Mouse (Mus musculus) c-Kit-positive CD71-negative TER-119-negative erythroid progenitor cells, embryonic 14.5 days (primary cell): ENCODE results near the gene Leng1.

Source experiments
- DNase-seq: peaks from one replicate; pipeline ENCODE4 v3.0.0-alpha.2; 2013; ENCODE audit warnings: low read depth

Leng1 gene

DNA sequence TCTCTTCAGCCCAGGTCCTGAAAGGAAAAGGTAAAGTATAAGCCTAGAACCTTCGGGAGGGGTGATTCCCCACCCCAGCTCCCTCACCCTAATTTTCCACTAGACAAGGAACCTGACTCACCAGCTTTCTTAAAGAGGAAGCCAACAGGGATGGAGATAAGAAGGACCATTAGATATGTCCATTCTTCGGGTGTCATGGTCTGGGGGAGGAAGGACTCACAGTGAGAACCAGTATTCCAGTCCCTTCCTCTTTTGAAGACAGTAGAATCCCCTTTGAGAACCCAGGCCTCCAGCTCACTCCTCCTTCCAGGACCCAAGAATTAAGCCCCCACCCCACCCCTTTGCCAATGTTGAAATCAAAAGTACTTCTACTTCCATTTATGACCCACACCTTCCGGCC is 26.3 kb upstream of the Leng1 start:
- DNase-seq, result no peak

DNA sequence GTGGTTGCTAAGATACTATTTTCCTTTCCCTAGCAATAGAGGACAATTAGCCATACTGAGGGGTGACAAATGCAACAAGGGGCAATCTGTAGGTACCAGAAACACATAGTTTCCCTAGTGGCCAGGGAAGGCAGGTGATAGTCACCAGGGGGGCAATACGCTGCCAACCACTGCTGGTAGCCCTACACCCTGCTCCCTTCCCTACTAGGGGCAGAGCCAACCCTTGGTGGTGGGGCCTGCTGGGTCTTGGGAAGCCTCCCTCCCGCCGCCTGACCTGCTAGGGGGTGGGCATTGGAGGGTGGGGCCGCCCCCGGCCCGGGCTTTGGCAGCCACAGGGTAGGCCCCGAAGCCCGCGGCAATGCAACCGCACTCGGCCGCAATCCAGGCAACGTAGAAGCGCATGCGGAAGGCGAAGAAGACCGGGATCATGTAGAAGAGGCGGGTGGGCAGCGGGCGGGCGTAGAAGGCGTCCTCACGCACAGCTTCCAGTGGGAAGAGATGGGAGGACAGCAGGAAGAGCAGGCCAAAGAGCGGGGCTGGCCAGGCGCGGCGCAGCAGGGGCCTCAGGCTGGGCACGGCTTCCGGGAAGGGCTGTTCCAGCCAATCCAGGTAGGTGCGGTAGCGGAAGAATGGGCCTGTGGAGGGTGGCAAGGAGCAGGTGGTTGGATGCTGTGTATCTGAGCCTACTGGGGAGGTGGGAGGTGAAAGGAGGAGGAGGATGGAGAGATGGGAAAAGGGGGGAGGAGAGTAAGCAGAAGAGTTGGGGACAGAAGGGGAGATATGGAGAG is 20.0 kb upstream of the Leng1 start:
- no peak for DNase-seq

DNA sequence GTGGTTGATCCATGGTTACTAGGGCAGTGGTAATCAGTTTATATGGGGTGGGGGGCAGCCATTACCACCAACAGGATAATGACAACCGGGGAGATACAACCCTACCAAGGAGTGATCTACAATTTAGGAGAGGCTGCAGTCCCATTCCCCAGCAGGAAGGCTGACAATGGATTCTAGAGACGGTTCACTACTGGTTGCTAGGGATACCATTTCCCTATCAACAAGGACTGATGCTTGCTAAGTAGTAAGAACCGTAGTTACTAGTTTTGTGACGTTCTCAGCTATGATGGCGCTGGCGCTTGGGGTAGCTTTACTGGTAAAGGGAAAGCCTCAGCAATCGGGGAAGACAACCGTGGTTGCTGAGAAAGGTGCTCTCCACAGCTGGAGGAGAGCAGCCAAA is 19.1 kb upstream of the Leng1 start:
- DNase-seq, result no peak

DNA sequence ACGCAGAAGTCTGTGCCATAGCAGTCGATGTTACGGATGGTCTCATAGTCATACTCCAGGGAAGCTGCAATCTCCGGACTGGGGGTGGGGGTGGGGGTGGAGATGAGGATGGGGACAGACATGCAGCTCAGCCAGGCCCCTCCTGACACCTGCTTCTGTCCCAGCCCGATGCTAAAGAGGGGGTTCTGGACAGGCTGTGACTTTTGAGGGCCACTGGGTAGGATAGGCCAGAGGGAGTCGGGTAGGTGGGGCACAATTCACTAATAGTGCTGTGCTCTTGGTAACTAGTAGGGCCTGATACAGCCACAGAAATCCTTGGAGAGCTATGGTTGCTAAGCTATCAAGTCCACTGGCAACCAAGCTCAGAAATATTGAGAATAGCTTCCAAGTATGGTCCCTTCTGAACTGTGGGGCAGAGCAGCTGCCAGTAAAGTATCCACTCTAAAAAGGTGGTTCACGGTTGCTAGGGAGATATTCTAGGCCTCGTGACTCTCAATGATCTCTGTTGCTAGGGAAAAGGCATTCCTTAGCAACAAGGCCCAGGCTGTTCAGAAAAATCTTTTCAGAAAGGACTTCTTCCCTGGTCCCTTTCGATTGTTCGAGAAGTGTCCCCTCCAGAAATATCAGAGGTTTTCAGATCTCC is 18.4 kb upstream of the Leng1 start:
- DNase-seq, result no peak

DNA sequence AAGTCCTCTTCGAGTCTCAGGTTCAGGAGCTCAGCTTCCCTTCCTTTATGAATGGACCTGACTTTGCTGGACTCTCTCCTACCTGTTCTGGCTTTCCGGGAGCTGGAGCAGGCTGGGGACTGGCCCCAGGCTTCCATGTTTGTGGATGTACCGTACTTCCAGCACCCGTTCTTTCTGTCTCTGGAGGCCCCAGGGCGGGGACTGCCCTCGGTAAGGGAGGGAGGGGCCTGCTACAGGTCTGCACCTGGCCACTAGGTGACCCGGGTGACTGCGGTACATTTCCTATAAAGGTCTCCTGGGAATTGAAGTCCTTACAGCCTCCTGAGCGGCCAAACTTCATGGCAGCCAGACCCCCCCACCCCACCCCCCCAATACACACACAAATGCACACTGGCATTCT is 11.7 kb upstream of the Leng1 start, which contains the start of gene Tmc4:
Gene Tmc4, minus strand, starts transcription at position 212 of the 400 bp plus-strand sequence.
- no peak for DNase-seq

DNA sequence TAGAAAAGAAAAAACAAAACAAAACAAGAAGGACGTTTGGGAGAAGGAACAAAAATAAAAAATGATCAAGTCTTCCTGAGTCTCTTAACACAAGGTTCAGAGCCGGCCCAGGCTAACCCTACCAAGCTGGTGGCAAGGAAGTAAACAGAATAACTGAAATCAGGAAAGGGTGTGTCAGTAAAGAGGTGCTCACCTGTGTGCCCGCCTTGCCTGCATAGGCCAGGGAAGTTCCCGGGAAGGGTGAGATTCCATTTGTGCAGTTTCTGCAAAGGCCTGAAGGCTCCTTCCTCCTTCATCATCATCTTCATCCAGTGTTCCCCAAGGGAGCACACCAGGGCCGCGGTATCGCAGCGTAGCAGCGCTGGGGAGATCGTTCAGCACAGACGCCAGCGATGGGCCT is 10.7 kb upstream of the Leng1 start:
- DNase-seq, result no peak

DNA sequence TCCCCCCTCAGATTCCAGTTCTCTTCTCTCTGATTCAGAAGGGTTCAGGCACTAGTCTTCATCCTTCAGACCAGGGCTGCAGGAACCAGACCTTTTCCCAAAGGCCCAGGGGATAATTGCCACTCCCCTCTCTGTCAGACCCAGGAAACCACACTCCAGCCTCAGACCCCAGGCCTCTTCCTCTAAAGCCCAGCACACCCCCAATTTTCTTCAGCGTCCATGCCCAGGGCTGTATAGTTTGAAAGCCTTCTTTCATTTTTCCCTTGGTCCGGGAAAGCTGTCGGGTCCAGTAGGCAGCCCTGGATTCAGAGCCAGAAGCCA is 9.5 kb upstream of the Leng1 start:
- no peak for DNase-seq

DNA sequence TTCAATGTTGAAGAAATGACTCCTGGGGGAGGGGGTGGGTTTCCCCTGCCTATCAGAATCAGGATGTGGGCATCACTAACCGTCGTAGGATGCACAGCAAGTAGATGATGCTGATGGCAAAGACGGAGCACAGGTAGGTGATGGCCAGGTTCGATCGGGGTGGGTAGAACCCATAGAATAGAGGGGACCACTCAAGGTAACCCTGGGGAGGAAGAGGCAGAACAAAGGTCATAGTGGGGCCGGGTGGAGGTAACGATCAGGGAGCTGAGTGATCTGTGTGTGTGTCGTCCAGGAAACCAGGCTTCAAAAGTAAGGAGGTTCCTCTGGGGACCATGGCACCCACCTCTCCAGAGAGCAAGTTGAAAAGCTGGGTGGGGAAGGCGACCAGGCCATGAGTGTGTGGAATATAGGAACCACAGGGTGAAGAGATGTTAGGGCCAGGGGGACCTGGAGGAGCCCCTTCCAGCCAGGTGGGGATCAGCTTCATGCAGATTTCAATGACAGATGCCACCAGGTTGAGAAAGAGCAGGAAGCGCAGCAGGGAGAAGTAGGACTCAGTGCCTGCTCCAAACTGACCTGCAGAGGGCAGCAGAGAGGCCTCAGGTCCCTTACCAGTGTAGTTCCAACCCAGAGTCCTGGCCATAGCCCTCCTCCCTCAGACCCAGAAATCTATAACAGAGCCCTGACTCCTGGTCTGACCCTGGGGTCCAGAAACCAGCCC is 9.0 kb upstream of the Leng1 start:
- peak; percentile 86 for DNase-seq

DNA sequence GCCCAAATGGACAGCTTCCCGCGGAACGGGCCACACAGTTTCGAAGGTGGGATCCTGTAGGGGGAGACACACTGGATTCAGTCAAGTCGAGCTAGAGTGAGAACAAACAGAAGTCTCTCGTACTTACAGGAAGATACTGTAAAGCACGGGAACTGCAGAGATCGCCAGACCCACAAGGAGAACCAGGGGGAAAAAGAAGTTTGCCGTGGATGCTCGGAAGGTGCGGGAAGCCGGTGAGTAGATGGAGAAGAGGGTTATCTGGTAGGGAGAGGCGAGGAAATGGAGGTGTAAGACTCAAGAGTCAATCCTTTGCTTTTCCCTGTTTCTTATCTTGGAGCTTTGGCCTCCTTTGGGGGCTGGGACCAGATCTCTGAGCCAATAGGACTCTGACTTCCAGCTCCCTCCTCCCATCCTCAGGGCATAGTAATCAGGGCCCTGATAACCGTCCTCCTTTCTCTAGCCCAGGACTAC is 1.3 kb upstream of the Leng1 start:
- DNase-seq, result no peak

DNA sequence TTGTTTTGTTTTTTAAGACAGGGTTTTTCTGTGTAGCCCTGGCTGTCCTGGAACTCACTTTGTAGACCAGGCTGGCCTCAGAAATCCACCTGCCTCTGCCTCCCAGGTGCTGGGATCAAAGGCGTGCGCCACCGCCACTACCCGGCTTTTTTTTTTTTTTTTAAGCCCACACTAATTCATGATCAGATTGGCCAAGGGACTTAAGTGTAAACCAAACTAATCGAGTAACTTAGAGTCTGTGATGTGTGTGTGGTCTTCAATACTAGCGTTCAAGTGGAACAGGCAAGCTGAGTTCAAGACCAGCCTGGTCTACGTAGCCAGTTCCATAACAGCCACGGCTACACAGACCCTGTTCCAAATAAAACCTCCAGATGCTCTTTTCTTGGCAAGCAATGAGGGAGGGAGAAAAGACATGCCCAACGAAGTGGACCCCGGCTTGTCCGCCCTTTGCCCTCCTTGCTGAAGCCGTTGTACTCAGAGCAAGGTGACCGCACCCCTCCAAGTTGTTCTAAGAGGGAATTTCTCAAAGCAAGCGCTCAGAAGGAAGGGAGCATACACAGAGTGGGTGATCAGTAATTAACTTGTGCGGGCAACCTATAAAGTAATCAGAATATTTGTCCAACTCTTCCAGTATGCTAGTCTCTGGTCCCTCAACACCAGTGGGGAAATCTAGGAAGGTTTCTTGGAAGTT is 971 bp downstream of the Leng1 start:
- no peak for DNase-seq

DNA sequence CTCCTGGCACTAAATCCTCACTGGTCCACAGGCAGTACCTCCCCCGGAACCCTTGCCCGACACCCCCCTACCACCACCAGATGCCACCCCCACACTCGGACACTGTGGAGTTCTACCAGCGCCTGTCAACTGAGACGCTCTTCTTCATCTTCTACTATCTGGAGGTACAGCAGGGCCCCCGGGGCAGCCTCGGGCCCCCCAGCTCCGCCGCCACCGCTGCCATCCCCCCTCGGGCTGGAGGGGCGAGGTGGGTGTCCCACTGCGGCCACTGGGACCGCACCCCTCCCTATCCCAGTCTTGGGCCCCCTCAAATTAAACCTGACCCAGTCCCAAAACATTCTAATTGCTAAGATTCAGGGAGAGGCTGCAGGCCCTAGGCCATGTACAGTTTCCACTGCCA is 7.1 kb downstream of the Leng1 start:
- DNase-seq, result no peak

DNA sequence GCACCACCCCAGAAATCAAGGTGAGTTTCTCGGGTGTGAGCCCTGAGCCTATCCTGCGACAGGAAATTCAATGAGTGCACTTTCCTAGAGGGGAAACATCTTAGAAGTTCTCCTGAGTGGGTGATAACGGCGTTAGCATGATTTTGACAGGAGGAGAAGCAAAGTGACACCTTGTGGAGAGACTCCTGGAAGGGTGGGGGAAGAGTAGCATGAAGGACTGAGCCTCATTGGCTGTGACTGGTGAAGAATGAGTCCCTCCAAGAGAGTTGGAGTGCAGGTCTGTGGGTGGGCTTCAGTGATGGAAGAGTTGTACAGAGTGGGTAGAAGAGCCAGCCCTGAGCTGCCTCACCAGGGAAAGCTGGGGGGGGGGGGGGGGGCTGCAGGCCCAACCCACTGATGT is 8.7 kb downstream of the Leng1 start:
- no peak for DNase-seq

DNA sequence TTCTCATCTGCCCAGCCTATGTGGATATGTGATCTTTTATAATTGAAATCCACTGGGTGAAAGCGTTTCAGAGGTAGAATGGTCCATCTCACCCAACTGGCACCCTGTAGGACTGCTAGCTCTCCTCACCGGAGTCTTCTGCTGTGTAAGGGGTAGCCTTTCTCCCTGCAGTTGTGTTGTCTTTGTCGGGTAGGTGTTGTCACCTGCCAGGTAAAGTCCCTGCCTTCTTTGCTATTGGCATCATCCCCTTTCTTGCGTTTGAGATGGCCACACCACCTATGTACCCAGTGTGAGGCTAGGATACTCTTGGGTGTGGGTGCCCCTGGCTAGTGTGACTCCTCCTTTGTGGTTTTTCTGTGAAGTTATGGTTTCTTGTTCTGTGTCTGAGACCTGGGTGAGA is 19.0 kb downstream of the Leng1 start:
- DNase-seq, result no peak

DNA sequence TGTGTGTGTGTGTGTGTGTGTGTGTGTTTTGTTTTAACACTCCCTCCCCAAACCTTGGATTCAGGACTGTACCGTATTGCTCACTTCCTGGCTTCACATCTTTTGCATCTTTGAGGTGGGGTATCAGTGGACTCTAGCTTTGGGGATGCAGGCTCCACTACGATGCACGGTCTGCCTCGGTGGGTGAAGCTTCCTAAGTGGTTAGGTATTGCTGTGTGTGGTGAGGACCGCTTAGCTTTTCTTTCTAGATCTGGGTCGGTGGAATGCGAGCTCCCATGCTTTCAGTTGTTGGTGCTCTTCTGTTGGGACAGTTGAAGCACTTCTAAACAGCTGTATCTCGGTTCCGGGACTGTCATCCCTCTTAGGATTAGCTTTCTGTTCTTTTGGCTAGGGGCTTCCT is 19.5 kb downstream of the Leng1 start:
- DNase-seq, result no peak

DNA sequence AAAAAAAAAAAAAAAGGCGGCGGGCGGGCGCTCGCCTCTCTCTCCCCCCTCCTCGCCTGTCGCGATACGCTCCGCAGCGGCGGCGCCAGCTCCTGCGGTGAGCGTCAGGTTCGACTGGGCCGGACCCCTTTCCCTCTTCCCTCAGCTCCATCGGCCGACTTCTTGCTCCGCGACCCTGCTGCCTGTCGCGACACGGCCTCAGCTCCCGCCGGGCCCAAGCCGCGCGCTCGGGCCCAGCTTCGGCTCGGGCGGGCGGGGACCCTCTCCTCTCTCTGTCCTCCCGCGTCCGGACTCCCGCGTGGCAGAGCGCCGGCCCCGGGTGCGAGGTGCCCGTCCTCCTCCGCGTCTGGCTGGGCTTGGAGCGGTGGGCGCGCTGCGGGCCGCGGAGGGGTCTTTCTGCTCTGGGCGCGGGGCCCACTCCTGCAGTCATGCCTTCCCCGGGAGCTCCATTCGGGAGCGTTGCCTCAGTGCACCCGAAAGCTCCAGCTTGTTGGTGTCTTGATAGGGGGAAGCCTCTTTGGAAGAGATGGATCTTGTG is 20.1 kb downstream of the Leng1 start:
- no peak for DNase-seq

DNA sequence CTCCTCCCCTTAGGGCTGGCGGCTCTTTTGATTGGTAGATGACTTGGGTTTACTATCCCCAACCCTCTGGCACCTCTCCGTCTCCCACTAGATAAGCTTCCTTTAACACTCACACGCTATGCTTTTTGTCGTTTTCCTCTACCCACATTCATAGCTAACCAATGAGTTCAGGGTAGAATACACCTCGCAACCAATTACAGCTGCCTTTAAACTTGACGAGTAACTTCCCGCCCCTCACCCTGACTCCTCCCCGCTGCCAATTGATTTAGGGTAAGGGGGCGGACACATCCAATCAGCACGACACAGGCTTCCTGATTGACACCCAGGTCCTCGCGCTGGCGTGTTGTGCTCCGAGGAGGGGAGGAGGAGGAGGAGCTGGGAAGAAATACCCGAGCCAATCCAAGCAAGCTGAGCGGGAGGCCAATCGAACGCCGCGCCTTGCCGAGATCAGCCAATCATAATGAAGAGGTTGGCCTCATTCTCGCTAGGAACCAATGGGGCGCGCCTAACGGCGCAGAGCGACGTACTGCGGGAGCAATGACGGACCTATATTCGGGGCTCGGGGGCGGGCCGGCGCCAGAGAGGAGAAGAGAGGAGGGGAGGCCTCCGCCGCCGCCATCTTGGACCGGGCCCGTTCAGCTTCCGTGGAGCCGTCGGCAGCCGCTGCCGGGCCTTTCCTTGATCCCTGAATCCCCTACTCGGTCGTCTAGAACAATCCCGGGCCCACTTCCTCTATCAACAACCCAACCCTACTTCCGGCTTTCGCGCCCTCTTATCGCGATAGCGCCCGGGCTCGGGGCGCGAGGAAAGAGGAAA is 20.8 kb downstream of the Leng1 start, which contains the start of gene Cnot3:
Gene Cnot3, plus strand, starts transcription at position 597 of the 816 bp plus-strand sequence.
- peak; percentile 97 for DNase-seq

DNA sequence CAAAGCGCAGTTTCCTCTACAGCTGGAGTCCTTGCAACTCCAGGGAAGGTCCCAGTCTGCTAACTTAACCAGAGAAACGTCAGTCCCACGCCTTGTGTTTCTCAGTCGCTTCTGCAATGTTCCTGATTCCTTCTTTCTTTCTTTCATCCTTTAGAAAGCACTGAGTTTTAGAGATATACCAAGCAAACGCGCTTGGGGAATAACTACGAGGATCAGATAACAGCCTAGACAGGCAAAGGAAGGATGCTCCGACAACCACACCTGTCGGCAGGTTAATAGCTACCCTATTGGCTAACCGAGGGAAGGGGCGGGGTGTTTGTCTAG is 21.3 kb downstream of the Leng1 start:
- no peak for DNase-seq

DNA sequence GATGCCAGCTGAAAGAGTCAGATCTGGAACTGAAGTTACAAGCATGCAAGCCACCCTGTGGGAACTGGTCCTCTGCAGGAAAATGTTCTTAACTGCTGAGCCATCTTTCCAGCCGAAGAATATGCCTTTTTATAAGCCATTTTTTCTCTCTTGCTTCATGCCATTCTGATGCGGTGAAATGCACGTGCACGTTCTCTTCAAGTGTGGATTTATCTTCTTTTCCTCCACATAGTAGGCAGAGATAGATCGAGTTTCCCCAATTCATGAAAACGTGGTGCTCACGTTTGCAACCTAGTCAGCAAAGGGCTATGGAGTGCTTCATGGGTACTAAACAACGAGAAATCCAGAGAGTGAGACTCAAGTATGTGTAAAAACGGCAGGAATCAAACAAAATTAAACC is 21.8 kb downstream of the Leng1 start:
- no peak for DNase-seq

DNA sequence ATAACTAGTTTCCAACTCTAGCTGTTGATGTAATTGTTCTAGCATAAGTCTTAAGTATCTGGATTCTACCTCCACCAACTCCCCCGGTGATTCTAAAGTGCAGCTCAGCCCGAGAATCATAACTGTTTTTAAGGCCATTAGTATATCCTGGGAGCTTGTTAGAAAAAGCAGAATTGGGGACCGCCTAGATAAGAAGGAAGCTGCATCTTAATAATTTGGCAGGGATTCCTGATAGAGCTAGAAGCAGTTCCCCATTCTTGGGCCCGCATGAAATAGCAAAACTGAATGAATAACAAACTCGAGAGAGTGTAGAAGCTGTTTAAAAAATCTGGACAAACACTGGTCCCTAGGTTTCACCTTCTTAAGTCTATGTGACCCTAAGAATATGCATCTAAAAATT is 22.2 kb downstream of the Leng1 start:
- DNase-seq, result no peak

DNA sequence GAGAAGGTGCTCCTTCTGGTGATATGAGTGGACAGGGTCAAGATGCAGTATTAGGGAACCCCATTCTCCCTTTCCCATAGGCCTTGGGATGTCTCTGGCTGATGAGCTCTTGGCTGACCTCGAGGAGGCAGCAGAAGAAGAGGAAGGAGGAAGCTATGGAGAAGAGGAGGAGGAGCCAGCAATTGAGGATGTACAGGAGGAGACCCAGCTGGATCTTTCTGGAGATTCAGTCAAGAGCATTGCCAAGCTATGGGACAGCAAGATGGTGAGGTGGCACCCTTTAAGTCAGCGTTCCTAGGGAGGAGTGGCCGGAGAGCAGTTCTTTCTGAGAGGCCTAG is 35.2 kb downstream of the Leng1 start:
- no peak for DNase-seq
